Mouse (Mus musculus): ENCODE measurements around the gene Sertad2. TPM values are rescaled to one million over a fixed set of nuclear protein-coding genes. Genes with fewer than 3 reads are reported as not detected.

Sertad2 gene
- polyA plus RNA-seq, 1 experiment from 2014 or later: 29.1 TPM

DNA sequence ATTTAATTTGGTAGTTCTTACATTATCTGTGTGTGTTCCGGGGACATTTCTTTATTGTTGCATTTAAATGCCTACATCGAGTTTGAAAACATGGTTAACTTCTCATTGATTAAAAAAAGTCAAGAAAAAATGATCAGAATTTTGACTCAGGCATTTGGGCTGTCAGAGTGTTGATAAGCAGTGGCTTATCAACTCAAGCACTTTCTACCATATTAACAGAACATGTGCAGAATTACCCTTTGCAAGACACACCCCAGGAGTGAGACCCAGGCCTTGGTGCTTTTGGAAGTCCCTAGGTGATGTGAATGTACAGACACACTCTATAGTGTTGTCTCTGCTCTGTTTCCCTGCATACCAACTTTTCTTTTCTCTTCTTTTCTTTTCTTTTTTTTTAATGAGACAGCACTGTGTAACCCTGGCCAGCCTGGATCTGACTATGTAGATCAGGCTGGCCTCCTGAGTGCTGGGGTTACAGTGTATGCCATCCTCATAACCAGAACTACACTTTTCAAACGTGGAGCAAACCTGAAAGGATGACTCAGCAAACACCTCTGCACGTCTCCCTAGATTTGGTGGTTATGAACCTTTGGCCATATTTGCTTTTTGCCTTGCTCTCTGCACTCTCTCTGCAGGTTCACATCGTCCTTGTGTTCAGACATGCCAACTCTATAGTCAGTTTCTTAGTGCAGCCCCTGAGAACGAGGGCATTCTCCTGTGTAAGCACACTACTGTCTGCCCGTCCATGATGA lies 13.3 kb downstream of the Sertad2 start:
- Histone ChIP-seq H3K9me3 (ENCODE audit: control insufficient read depth, low read length) (no peaks in the 10 kb centered on the region), H3K27me3 (replicated peaks; ENCODE audit: control insufficient read depth, insufficient read depth, low read length) (no peaks in the 10 kb centered on the region), H3K4me3 (ENCODE audit: low read length) (no peak overlapping the region), H3K27ac (ENCODE audit: low read depth, low read length) (no peak overlapping the region), H3K4me2 (ENCODE audit: low read length) (no peak overlapping the region), H3K36me3 (ENCODE audit: control insufficient read depth, insufficient read depth, low read length) (no peaks in the 10 kb centered on the region), H3K9ac (ENCODE audit: low read depth, low read length) (no peak overlapping the region), H3K4me1 (ENCODE audit: control insufficient read depth, insufficient read depth, low read depth, low read length) (peaks cover 3% of the 10 kb centered on the region)
- WGBS: 83% methylated on average over 7 of the region's 7 CpGs
- ATAC-seq: no peak

DNA sequence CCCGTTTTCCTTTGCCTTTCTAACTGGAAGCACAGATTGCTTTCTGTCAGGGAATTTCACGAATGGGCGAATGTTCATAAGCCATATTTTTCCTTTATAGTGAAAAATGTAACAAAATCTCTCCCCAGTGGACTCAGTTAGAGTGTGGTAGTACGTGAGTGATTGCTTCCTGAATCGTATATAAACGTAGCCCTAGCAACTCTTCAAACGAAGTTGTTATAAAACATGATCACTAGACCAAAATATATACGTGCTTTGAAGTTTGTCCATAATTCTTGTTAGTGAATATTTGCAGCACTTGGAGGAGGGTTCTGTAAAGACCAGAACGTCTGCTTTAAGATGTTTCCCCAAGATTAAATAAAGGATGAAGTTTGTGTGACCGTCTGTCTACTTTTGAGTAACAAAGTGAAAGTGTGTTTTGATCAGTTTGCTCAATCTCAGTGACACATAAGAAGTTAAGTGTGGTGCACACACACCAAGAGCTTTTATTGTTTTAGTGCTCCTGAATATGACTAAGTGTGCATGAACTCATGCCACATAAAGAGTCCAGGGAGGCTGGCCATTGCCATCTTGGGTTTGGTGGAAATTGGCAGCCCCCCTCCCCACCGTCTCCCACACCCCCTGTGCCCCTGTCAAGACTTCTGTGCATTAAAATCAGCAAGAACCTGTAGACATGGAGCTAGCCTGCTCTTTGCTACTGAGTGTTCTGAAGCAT lies 16.3 kb downstream of the Sertad2 start:
- Histone ChIP-seq H3K4me2 (ENCODE audit: low read length) (no peak overlapping the region), H3K27me3 (replicated peaks; ENCODE audit: control insufficient read depth, insufficient read depth, low read length) (no peaks in the 10 kb centered on the region), H3K9me3 (ENCODE audit: control insufficient read depth, low read length) (no peaks in the 10 kb centered on the region), H3K27ac (ENCODE audit: low read depth, low read length) (no peak overlapping the region), H3K4me1 (ENCODE audit: control insufficient read depth, insufficient read depth, low read depth, low read length) (peaks cover 8% of the 10 kb centered on the region), H3K9ac (ENCODE audit: low read depth, low read length) (no peak overlapping the region), H3K36me3 (ENCODE audit: control insufficient read depth, insufficient read depth, low read length) (no peaks in the 10 kb centered on the region), H3K4me3 (ENCODE audit: low read length) (no peak overlapping the region)
- ATAC-seq: no peak
- 79% methylated on average over 11 of the region's 11 CpGs for WGBS

DNA sequence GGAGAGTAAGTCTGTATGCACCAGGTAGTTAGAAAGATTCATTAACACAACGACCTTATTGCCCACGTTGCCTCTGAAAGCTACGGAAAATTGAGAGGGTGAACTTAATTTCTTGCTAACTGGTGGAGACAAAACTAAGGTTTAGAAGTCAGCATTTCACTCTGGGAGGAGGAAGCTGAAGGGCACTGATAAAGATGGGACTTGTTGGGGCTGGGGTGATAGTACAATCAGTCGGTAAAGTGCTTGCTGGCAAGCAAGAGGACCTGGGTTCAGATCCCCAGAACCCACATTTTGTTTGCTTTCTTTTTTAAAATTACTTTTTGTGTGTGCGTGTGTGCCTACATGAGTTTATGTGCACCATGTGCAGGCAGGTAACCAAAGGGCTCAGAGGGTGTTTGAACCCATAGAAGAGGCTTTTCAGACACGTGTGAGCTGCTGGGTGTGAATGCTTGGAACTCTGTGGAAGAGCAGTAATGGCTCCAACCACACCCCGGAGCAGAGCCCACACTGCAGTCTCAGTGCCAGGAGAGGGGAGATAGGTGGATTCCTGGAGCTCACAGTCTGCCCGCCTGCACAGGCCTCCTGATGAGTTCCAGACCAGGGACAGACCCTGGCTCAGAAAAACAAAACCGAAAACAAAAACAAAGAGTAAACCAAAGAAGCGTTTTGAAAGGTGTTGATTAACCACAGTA lies 17.0 kb downstream of the Sertad2 start:
- Histone ChIP-seq H3K9ac (ENCODE audit: low read depth, low read length) (no peak overlapping the region), H3K4me3 (ENCODE audit: low read length) (no peak overlapping the region), H3K4me1 (ENCODE audit: control insufficient read depth, insufficient read depth, low read depth, low read length) (peaks cover 8% of the 10 kb centered on the region), H3K4me2 (ENCODE audit: low read length) (no peak overlapping the region), H3K27me3 (replicated peaks; ENCODE audit: control insufficient read depth, insufficient read depth, low read length) (no peaks in the 10 kb centered on the region), H3K27ac (ENCODE audit: low read depth, low read length) (no peak overlapping the region), H3K9me3 (ENCODE audit: control insufficient read depth, low read length) (no peaks in the 10 kb centered on the region), H3K36me3 (ENCODE audit: control insufficient read depth, insufficient read depth, low read length) (no peaks in the 10 kb centered on the region)
- no peak for ATAC-seq
- WGBS: 76% methylated on average over 10 of the region's 10 CpGs

DNA sequence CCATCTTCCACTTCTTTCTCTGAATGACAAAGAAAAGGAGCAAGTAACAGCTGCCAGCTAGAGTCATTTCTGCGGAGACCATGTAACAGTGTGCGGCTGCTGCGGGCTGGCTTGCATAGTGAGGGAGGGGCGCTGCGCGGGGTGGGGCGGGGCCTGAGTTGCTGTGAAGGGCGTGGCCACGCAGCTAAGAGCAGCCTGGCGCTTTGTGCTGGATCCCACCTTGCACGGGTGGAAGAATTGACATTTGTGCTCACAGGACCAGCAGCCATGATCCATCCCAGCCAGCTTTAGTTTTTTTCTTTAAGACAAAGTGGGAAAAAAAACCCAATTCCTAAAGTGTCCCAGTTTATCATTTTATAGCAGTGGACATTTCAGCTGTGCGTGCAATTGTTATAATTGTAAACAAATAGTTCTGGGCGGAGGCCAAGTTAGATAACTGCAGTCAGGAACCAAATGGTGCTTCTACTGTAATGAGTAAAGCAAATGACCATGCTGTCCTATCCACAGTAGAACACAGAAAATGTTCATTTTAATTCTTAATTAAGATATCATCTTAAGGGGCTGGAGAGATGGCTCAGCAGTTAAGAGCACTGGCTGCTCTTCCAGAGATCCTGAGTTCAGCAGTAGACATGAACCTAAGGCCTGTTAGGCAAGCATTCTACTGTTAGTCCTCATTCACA lies 18.4 kb downstream of the Sertad2 start:
- H3K4me3 ChIP-seq (ENCODE audit: low read length): peak overlapping the region; percentile 30
- peak overlapping the region; percentile 60 for H3K4me2 ChIP-seq (ENCODE audit: low read length)
- H3K9ac ChIP-seq (ENCODE audit: low read depth, low read length): peak overlapping the region; percentile 48
- H3K27me3 ChIP-seq (replicated peaks; ENCODE audit: control insufficient read depth, insufficient read depth, low read length): no peaks in the 10 kb centered on the region
- peaks cover 8% of the 10 kb centered on the region for H3K4me1 ChIP-seq (ENCODE audit: control insufficient read depth, insufficient read depth, low read depth, low read length)
- WGBS: 7% methylated on average over 13 of the region's 13 CpGs
- ATAC-seq: peak; percentile 98
- H3K27ac ChIP-seq (ENCODE audit: low read depth, low read length): peak overlapping the region; percentile 36
- H3K36me3 ChIP-seq (ENCODE audit: control insufficient read depth, insufficient read depth, low read length): no peaks in the 10 kb centered on the region
- no peaks in the 10 kb centered on the region for H3K9me3 ChIP-seq (ENCODE audit: control insufficient read depth, low read length)

DNA sequence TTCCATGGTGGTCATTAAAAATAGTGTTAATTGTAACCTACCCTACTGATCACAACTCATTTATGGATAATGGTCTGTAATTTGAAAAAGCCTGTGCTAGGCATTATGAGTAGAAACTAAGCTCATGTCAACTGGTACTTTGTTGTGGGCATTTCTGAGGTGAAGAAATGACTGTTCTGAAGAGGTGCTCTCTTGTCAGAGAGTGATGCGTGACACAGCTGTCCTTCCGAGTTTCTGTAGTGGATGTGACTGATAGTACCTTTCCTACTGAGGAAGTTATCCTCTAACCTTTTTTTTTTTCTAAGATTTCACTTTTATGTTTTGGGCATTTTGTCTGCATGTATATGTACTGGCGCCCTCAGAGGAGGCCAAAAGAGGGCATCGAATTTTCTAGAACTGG lies 22.0 kb downstream of the Sertad2 start:
- Histone ChIP-seq H3K27me3 (replicated peaks; ENCODE audit: control insufficient read depth, insufficient read depth, low read length) (no peaks in the 10 kb centered on the region), H3K9me3 (ENCODE audit: control insufficient read depth, low read length) (no peaks in the 10 kb centered on the region), H3K27ac (ENCODE audit: low read depth, low read length) (no peak overlapping the region), H3K4me1 (ENCODE audit: control insufficient read depth, insufficient read depth, low read depth, low read length) (peaks cover 8% of the 10 kb centered on the region), H3K4me3 (ENCODE audit: low read length) (no peak overlapping the region), H3K9ac (ENCODE audit: low read depth, low read length) (no peak overlapping the region), H3K4me2 (ENCODE audit: low read length) (no peak overlapping the region), H3K36me3 (ENCODE audit: control insufficient read depth, insufficient read depth, low read length) (no peaks in the 10 kb centered on the region)
- no peak for ATAC-seq
- WGBS: 86% methylated on average over 4 of the region's 4 CpGs

DNA sequence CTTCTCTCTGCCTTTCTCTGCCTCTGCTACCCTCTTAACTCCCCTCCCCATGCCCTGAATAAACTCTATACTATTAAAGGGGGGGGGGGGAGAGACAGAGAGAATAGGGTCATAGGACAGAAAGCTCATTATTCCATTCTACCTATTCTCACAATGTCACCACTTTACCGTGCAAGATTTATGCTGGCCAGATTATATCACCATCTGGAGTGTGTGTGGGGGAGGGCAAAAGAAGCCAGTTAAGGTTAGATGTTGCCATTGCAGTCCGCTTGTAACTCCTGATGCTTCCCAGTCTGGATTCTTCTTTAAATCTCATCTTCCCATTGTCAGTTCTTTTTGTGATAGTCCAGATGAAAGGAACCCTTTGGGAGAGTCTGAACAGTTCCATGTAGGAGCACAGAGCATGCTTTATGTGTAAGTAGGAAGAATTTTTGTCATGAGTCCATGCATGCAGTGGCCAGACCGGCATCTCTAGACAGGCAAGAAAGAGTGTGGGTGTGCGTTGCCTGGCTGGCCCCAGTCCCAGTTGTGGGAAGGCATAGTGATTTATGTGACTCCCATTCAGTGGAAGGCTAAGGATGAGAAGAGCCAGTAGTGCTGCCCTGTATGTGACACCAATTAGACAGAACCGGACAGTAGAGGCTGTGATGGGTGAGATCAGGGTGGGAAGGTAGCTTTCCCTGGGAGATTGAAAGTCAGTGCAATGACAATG lies 28.8 kb downstream of the Sertad2 start:
- ATAC-seq: peak; percentile 62
- WGBS: 56% methylated on average over 5 of the region's 5 CpGs
- H3K4me1 ChIP-seq (ENCODE audit: control insufficient read depth, insufficient read depth, low read depth, low read length): no peaks in the 10 kb centered on the region
- H3K36me3 ChIP-seq (ENCODE audit: control insufficient read depth, insufficient read depth, low read length): no peaks in the 10 kb centered on the region
- no peaks in the 10 kb centered on the region for H3K27me3 ChIP-seq (replicated peaks; ENCODE audit: control insufficient read depth, insufficient read depth, low read length)
- no peaks in the 10 kb centered on the region for H3K9me3 ChIP-seq (ENCODE audit: control insufficient read depth, low read length)
- no peak overlapping the region for H3K9ac ChIP-seq (ENCODE audit: low read depth, low read length)
- H3K4me2 ChIP-seq (ENCODE audit: low read length): no peak overlapping the region
- H3K27ac ChIP-seq (ENCODE audit: low read depth, low read length): no peak overlapping the region
- H3K4me3 ChIP-seq (ENCODE audit: low read length): no peak overlapping the region

DNA sequence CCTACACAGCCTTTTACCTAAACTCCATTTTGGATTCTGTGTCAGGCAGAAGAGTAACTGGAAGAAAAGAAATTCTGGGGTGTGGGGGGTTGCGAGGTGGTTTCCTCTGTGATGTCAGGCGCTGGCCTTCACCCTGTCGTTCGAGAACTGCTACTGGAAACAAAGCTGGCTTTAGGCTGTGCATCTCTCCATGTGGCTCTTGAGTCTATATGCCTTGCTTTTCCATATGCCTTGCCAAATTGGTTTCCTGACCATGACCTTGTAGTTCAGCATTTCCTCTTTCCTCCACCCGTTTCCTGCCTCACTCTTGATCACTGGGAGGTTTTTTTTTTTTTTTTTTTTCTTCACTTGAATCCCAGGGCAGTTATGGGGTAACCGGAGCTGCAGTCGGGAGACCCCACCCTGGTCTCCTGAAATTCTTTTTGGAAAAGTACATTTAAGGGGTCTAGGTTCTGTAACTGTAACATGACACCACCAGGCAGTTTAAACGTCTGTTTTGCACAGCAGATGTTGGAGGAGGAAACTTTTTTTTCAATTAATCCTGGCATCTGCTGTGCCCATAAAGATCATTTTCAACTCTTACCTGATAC lies 33.1 kb downstream of the Sertad2 start:
- no peak overlapping the region for H3K4me2 ChIP-seq (ENCODE audit: low read length)
- H3K27me3 ChIP-seq (replicated peaks; ENCODE audit: control insufficient read depth, insufficient read depth, low read length): no peaks in the 10 kb centered on the region
- H3K9me3 ChIP-seq (ENCODE audit: control insufficient read depth, low read length): no peaks in the 10 kb centered on the region
- H3K9ac ChIP-seq (ENCODE audit: low read depth, low read length): no peak overlapping the region
- 60% methylated on average over 8 of the region's 8 CpGs for WGBS
- no peak for ATAC-seq
- H3K4me1 ChIP-seq (ENCODE audit: control insufficient read depth, insufficient read depth, low read depth, low read length): no peaks in the 10 kb centered on the region
- no peaks in the 10 kb centered on the region for H3K36me3 ChIP-seq (ENCODE audit: control insufficient read depth, insufficient read depth, low read length)
- no peak overlapping the region for H3K4me3 ChIP-seq (ENCODE audit: low read length)
- no peak overlapping the region for H3K27ac ChIP-seq (ENCODE audit: low read depth, low read length)

DNA sequence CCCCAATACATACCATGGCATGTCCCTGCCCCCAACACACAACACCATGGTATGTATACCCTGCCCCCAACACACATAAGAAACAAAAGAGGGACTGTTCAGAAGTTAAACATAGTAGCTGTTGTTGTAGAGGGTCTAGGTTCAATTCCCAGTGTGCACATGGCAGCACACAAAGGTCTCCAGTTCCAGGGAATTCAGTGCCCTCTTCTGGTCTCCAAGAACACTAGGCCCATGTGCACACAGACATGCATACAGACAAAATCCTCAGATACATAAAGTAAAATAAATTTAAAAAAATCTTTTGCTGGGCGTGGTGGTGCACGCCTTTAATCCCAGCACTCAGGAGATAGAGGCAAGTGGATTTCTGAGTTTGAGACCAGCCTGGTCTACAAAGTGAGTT lies 39.7 kb downstream of the Sertad2 start:
- Histone ChIP-seq H3K4me3 (ENCODE audit: low read length) (no peak overlapping the region), H3K4me2 (ENCODE audit: low read length) (no peak overlapping the region), H3K9ac (ENCODE audit: low read depth, low read length) (no peak overlapping the region), H3K4me1 (ENCODE audit: control insufficient read depth, insufficient read depth, low read depth, low read length) (no peaks in the 10 kb centered on the region), H3K27ac (ENCODE audit: low read depth, low read length) (no peak overlapping the region), H3K9me3 (ENCODE audit: control insufficient read depth, low read length) (no peaks in the 10 kb centered on the region), H3K36me3 (ENCODE audit: control insufficient read depth, insufficient read depth, low read length) (no peaks in the 10 kb centered on the region), H3K27me3 (replicated peaks; ENCODE audit: control insufficient read depth, insufficient read depth, low read length) (no peaks in the 10 kb centered on the region)
- WGBS: 97% methylated on average over 2 of the region's 2 CpGs
- no peak for ATAC-seq
